Mouse (Mus musculus) kidney, adult 2 months (tissue): ENCODE data around the gene Oit1.

Experiments
- CTCF ChIP-seq: fragments of 200-500 bp; conservative IDR thresholded peaks from 2 replicates; pipeline ENCODE4 v1.5.1; 2011; ENCODE audit warnings: low read depth, mild to moderate bottlenecking, control low read depth, low read length, moderate library complexity, mixed read lengths; ENCODE audit not compliant: insufficient read depth, insufficient read length
- POLR2A ChIP-seq: fragments of 200-500 bp; IDR thresholded peaks from one replicate; pipeline ENCODE4 v1.6.1; 2011; ENCODE audit warnings: low read depth, low read length, control low read depth

DNA sequence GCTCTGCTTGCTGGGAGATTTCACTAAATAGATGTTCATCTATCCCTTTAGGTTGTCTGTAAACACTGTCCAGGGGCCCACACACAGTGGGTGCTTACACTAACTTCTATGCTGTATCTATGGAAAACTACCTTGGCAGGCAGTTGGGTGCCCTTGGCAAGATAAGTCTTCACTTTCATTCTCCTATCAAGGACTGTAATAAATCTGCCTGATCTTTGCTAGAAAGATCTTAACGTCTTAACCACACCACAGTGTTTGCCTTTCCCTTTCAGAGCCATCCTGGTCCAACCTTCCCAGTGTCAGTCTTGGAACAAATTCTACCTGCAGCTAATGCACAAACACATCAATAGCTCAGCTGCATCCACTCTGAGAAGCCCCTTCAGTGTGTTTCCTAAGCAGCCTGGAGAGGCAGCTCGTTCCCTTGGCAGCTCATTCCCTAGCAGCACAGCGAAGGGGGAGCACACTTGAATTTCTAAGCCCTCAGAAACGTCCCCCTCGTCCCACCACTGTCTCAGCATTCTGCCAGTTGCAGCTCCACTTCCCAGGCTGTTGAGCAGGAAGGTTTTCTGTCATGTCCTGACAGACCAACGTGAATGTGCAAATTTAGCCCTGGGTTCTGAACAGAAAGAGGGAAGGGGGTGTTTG is 13.7 kb upstream of the Oit1 start:
- TF ChIP-seq POLR2A (no peak), CTCF (no peak)
